Mouse (Mus musculus) cortical plate, adult 2 months (tissue): ENCODE results near the gene Slc17a5. TPM values are rescaled to one million over a fixed set of nuclear protein-coding genes. Genes with fewer than 3 reads are reported as not detected.

Source experiments
- H3K27ac ChIP-seq: fragments of 200-500 bp; 2 replicates; pipeline ENCODE4 v1.5.1; 2012; ENCODE audit warnings: low read length, control low read depth, inconsistent platforms; ENCODE audit not compliant: insufficient read depth
- H3K4me1 ChIP-seq: fragments of 200-500 bp; 2 replicates; pipeline ENCODE4 v1.6.1; 2011; ENCODE audit warnings: low read length; ENCODE audit not compliant: control insufficient read depth, insufficient read depth
- H3K4me3 ChIP-seq: fragments of 200-500 bp; 2 replicates; pipeline ENCODE4 v1.5.1; 2011; ENCODE audit warnings: mild to moderate bottlenecking, low read length, control low read depth; ENCODE audit not compliant: insufficient read depth
- CTCF ChIP-seq: fragments of 200-500 bp; IDR thresholded peaks from 2 replicates; pipeline ENCODE4 v1.5.1; 2011; ENCODE audit warnings: mild to moderate bottlenecking, control low read depth, low read length; ENCODE audit not compliant: insufficient read depth; ENCODE audit errors: extremely low read depth
- POLR2A ChIP-seq: fragments of 200-500 bp; IDR thresholded peaks from 2 replicates; pipeline ENCODE4 v1.6.1; 2011; ENCODE audit warnings: mild to moderate bottlenecking, low read length, control low read depth; ENCODE audit not compliant: insufficient read depth; ENCODE audit errors: extremely low read depth
- polyA plus RNA-seq: library from polyadenylated mRNA; depleted of rRNA; stranded (reverse); fragments of >200 nt; gene quantifications from 2 replicates; pipeline ENCODE4 v1.2.3, GENCODE M21; 2012

Gene Slc17a5
- polyA plus RNA-seq, 1 experiment: 17.4 TPM

GRCm38 (mm10) chr9:78537154-78537873 lies 50.5 kb downstream of the Slc17a5 start:
- TF ChIP-seq POLR2A: no peak
- TF ChIP-seq CTCF: no peak
- H3K27ac ChIP-seq: no peak overlapping the region
- H3K4me3 ChIP-seq: no peak overlapping the region
- H3K4me1 ChIP-seq: no peaks in the 10 kb centered on the region

GRCm38 (mm10) chr9:78534606-78535005 lies 53.2 kb downstream of the Slc17a5 start:
- TF ChIP-seq POLR2A (no peak), CTCF (no peak)
- H3K27ac ChIP-seq: no peak overlapping the region

GRCm38 (mm10) chr9:78533296-78533935 lies 54.4 kb downstream of the Slc17a5 start:
- H3K27ac ChIP-seq: no peak overlapping the region
- TF ChIP-seq CTCF: no peak
- no peak for TF ChIP-seq POLR2A
- no peaks in the 10 kb centered on the region for H3K4me1 ChIP-seq
- H3K4me3 ChIP-seq: no peak overlapping the region

More at GRCm38 (mm10) chr9:78534606-78535005, 53.2 kb downstream of the Slc17a5 start:
- Histone ChIP-seq H3K4me3 (no peak overlapping the region), H3K4me1 (no peaks in the 10 kb centered on the region)

GRCm38 (mm10) chr9:78532341-78532819 lies 55.5 kb downstream of the Slc17a5 start:
- Histone ChIP-seq H3K27ac (no peak overlapping the region), H3K4me1 (no peaks in the 10 kb centered on the region), H3K4me3 (no peak overlapping the region)
- no peak for TF ChIP-seq CTCF
- no peak for TF ChIP-seq POLR2A

- Histone ChIP-seq H3K4me1 (no peaks in the 10 kb centered on the region), H3K4me3 (no peak overlapping the region), H3K27ac (no peak overlapping the region)
- no peak for TF ChIP-seq CTCF
- TF ChIP-seq POLR2A: no peak
Observed at GRCm38 (mm10) chr9:78531816-78532215, 56.0 kb downstream of the Slc17a5 start.

- no peak for TF ChIP-seq POLR2A
- peak; percentile 85 for TF ChIP-seq CTCF
- Histone ChIP-seq H3K27ac (no peak overlapping the region), H3K4me3 (peak overlapping the region; percentile 8; the same call in 1 of the 2 replicates), H3K4me1 (no peaks in the 10 kb centered on the region)
Observed at GRCm38 (mm10) chr9:78527767-78528381, 60.0 kb downstream of the Slc17a5 start.

- Histone ChIP-seq H3K4me3 (peak overlapping the region; percentile 8; the same call in 1 of the 2 replicates), H3K27ac (no peak overlapping the region), H3K4me1 (no peaks in the 10 kb centered on the region)
- no peak for TF ChIP-seq POLR2A
- TF ChIP-seq CTCF: peak; percentile 35
Observed at GRCm38 (mm10) chr9:78527301-78527761, 60.5 kb downstream of the Slc17a5 start.

GRCm38 (mm10) chr9:78526206-78526605 lies 61.6 kb downstream of the Slc17a5 start:
- no peaks in the 10 kb centered on the region for H3K4me1 ChIP-seq
- H3K27ac ChIP-seq: no peak overlapping the region
- no peak for TF ChIP-seq CTCF
- TF ChIP-seq POLR2A: no peak
- no peak overlapping the region for H3K4me3 ChIP-seq

- H3K4me3 ChIP-seq: no peak overlapping the region
- H3K4me1 ChIP-seq: peaks cover 2% of the 10 kb centered on the region
- no peak overlapping the region for H3K27ac ChIP-seq
- TF ChIP-seq CTCF (no peak), POLR2A (no peak)
Observed at GRCm38 (mm10) chr9:78525451-78526135, 62.2 kb downstream of the Slc17a5 start.
